Mouse (Mus musculus) gonadal fat pad, adult 2 months (tissue): ENCODE results near the gene Stk4. TPM values are rescaled to one million over a fixed set of nuclear protein-coding genes. Genes with fewer than 3 reads are reported as not detected.
A peak's percentile ranks its signal among the peaks of the same experiment; 100 is the strongest.

ENCODE experiments used
- DNase-seq: peaks from one replicate; pipeline ENCODE4 v3.0.0-alpha.2; 2012; ENCODE audit warnings: low read depth
- polyA plus RNA-seq: library from polyadenylated mRNA; depleted of rRNA; stranded (reverse); fragments of >200 nt; gene quantifications from 2 replicates; pipeline ENCODE4 v1.2.3, GENCODE M21; 2012

The Stk4 gene
- polyA plus RNA-seq, 1 experiment, result 16.1 TPM

- no peak for DNase-seq
Measured at GRCm38 (mm10) chr2:164081577-164081976, 11.5 kb downstream of the Stk4 start.

DNA sequence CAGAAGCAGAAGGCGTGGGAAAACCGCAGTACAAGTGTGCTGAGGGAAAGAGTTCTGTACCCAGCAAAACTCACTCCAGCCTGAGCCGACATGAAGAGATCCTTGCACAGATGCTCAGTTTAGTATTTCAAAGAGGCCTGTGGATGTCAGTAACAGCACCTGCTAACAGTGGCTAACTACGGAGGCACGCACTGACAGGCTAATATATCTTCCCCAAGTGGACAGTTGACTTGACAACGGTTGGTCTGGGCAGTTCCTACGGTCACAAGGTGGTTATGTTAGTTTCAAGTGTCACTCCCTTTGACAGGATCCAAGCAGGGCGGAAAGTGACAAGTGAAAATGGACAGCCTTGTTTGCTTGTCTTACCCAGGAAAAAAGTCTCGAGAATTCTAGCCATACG is 12.1 kb downstream of the Stk4 start:
- DNase-seq, result no peak

GRCm38 (mm10) chr2:164083609-164084341 is 13.7 kb downstream of the Stk4 start:
- no peak for DNase-seq

GRCm38 (mm10) chr2:164084342-164084700 is 14.2 kb downstream of the Stk4 start:
- DNase-seq, result no peak

GRCm38 (mm10) chr2:164087416-164088017 is 17.4 kb downstream of the Stk4 start:
- DNase-seq, result no peak

GRCm38 (mm10) chr2:164089508-164089907 is 19.4 kb downstream of the Stk4 start:
- DNase-seq, result no peak

- no peak for DNase-seq
Measured at GRCm38 (mm10) chr2:164094152-164094551, 24.0 kb downstream of the Stk4 start.

DNA sequence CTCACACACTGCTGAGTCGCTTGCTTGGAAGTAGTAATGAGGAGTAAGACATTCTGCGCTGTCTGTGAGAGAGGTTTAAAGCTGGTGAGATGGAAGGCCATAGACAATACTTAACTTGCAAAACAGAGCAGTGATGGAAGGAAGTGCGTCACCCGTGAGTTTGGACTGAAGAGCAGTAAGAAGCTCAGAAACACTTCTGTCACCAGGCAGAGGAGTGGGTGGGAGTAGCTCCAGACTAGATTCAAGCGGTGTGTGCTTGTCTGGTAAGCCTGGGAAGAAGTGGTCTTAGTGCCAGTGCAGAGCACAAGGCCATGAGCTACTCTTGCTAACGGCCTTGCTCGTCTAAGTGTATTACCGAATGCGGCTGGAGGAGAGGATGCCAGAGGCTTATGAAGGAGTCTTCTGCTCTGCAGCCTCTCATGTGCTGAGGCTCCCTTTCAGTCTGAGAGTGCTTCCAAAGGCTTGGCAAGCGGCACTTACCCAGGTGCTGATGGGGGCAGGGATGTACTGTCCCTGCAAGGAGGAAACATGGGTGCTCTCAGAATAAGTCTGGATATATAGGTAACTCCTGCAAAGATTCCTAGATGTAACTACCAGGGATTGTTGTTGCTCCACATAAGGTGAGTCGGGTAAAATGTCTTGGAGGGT is 28.6 kb downstream of the Stk4 start:
- no peak for DNase-seq

GRCm38 (mm10) chr2:164101936-164102335 is 31.8 kb downstream of the Stk4 start:
- peak; percentile 84 for DNase-seq

- DNase-seq, result peak; percentile 47
Measured at GRCm38 (mm10) chr2:164102366-164102765, 32.2 kb downstream of the Stk4 start.

DNA sequence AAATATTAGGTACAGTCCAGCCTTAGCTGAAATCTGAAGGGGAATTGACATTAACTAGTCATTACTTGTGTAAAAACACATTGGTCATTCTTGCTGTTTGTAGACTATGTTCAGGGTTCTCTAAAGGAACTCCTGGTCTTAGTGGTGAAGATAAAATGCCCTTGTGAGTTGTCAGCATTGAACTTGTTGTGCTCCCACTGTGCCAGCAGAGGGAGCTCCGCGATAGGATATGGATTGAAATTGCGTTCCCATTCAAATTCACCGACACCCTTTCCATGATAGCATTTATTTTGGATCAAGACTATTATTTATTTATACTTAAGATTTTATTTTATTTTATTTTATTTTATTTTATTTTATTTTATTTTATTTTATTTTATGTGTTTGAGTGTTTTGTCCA is 33.4 kb downstream of the Stk4 start:
- DNase-seq, result no peak

DNA sequence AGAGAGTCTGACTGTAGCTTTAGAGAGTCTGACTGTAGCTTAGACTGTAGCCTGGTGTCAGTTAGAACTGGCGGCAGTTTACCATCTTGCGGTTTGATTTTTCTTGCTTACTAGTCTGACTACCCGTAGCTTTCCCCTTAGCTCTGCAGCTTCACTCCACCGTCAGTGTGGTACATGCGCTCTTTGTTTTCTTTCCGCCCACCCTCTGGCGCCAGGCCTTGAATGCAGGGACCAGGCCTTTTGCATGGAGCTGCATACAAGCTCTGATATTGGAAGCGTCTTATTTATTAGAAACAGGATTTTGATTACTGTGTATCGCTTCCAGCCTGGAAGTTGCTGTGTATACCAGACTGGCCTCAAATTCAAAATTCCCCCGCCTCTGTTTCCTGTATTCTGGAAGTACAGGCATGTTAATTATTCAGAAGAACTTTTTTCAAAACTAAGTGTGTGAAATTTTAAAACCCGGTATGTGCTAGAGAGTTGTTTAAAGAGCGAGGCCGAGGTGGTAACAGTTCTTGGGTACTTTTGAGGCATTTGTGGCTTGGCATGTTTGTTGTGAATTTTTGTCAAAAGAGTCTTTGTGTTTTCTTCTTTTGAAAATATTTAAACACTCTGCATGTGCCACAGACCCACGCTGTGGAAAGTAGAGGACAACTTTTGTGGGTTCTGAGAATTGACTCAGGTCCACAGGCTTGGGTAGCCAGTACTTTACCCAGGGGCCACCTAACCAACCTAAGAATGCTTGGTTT is 36.3 kb downstream of the Stk4 start:
- no peak for DNase-seq

GRCm38 (mm10) chr2:164107125-164107874 is 37.2 kb downstream of the Stk4 start:
- no peak for DNase-seq

DNA sequence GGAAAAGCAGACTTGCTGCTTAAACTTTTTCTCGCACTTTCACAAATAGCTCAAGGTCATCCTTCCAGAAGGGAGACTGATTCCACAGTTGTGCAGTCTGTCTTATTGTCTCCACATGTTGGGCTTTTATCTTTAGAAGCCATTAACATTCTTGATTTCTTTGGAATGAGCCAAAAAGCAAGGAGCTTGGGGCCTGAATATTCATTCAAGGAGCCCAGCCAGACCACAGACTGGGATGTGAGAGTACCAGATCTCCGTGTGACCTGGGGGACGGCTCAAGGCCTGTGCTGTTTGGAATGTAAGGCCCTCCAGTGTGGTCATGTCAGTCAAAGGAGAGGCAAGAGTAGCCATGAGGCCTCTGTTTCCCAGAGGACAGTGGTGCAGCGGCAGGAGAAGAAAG is 38.4 kb downstream of the Stk4 start:
- no peak for DNase-seq

- no peak for DNase-seq
Measured at GRCm38 (mm10) chr2:164111546-164111945, 41.4 kb downstream of the Stk4 start.

DNA sequence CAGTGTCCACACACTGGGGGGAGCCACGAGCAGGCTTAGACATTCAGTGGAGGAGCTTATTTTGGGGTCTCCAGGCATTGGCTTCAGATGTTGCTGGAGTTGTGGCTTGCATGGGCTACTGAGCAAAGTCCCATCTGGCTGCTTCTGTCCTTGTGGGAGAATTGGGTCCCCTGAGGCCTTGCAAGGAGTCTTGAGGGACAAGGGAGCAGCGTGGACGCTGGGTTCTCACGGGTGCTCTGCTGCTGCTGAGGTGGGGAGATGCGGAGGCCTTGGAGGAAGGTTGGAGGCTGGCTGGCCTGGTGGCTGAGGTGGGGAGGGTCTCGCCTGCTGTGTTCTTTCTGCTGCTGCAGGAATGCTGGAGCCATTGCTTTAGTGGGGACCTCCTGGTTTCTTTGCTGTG is 43.9 kb downstream of the Stk4 start:
- DNase-seq, result no peak

- no peak for DNase-seq
Measured at GRCm38 (mm10) chr2:164115531-164115930, 45.4 kb downstream of the Stk4 start.

GRCm38 (mm10) chr2:164119503-164119902 is 49.4 kb downstream of the Stk4 start:
- DNase-seq, result no peak

DNA sequence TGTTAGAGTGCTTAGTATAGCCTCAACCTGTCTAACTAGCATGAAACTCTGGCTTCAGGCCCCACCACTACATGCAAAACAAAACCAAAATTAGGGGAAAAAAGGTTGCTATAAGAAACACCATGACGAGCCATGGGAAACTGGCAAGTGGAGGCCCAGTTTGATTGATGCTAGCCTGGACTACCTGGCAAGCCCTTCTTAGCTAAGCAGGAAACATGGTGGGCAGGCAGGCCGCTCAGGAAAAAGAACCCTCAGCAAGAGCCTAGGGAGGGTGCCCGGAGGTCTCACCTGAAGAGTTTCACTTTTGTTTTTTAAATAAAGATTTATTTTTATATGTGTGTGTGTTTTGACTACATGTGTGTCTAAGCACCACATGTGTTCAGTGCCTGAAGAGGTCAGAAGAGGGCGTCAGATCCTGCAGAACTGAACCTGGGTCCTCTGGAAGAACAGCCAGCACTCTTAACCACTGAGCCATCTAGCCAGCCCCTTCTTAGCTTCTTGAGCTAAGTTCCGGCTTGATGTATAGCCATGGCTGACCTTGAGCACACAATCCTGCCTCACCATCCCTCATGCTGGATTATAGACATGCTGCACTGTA is 53.1 kb downstream of the Stk4 start:
- DNase-seq, result no peak

- DNase-seq, result no peak
Measured at GRCm38 (mm10) chr2:164126533-164126955, 56.4 kb downstream of the Stk4 start.

GRCm38 (mm10) chr2:164127297-164127696 is 57.2 kb downstream of the Stk4 start:
- DNase-seq, result no peak
